8 mouse cellular contexts compared by ENCODE assay signal in the genomic region with DNA sequence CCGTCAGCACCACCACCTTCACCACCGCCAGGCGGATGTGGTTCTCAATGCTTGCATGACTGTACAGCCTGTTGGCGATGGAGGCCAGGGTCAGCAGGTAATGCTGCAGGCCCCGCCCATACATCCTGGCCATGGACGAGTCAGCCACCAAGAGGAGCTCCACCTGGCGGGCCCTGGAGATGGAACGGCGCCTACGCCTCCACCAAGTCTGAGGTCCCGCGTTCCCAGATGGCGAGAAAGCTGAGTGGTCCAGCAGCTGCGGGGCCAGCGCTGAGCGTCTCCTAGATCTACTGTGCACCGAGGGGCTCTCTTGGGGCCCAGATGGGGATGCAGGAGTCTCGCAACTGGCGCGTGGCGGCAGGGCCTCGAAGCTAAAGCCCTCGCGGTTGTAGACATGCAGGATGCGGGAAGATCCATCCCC. TPM values are rescaled to one million over a fixed set of nuclear protein-coding genes. Genes with fewer than 3 reads are reported as not detected.
DNase-seq lines count a peak whose midpoint lies in the region; ATAC-seq and TF ChIP-seq lines count a peak whose summit lies in the region.

No protein-coding gene starts in this region.

- peak; percentile 8 for DNase-seq in thymus, postnatal 4 days
- no peak for DNase-seq in thymus, postnatal 10 days (ENCODE audit: low spot score in 2 of 2)
- DNase-seq in hindbrain, embryonic 11.5 days (ENCODE audit: low spot score) = peak; percentile 52
- DNase-seq in limb, embryonic 11.5 days (ENCODE audit: low spot score) = peak; percentile 66
- DNase-seq in stomach, postnatal 0 days (ENCODE audit: low spot score) = peak; percentile 31

- peak overlapping the region; percentile 57 for H3K4me3 ChIP-seq in forebrain, embryonic 13.5 days
- peak overlapping the region; percentile 56 for H3K4me3 ChIP-seq in hindbrain, embryonic 11.5 days (ENCODE audit: low read depth, low read length)
- H3K4me3 ChIP-seq in limb, embryonic 11.5 days (ENCODE audit: low read depth, low read length) = peak overlapping the region; percentile 53
- peak overlapping the region; percentile 54 for H3K4me3 ChIP-seq in midbrain, embryonic 12.5 days
- peak overlapping the region; percentile 62 for H3K4me3 ChIP-seq in stomach, postnatal 0 days (ENCODE audit: low read depth, low read length)

- H3K27ac ChIP-seq in forebrain, embryonic 13.5 days = no peak overlapping the region
- H3K27ac ChIP-seq in hindbrain, embryonic 11.5 days (ENCODE audit: low read depth, low read length) = no peak overlapping the region
- H3K27ac ChIP-seq in limb, embryonic 11.5 days (replicated peaks; ENCODE audit: low read depth, low read length) = no peak overlapping the region
- H3K27ac ChIP-seq in midbrain, embryonic 12.5 days (replicated peaks) = no peak overlapping the region
- H3K27ac ChIP-seq in stomach, postnatal 0 days (replicated peaks) = no peak overlapping the region

- peak; percentile 37 for ATAC-seq in forebrain, embryonic 13.5 days
- ATAC-seq in hindbrain, embryonic 11.5 days (ENCODE audit: low FRiP score) = peak; percentile 38
- peak; percentile 55; the same call in 1 of the 2 replicates for ATAC-seq in limb, embryonic 11.5 days (ENCODE audit: insufficient number of reproducible peaks, low FRiP score, low TSS enrichment, low read depth)
- peak; percentile 29 for ATAC-seq in midbrain, embryonic 12.5 days (ENCODE audit: low FRiP score, low read depth)
- ATAC-seq in stomach, postnatal 0 days (ENCODE audit: low FRiP score, low TSS enrichment) = peak; percentile 53; the same call in 1 of the 2 replicates
- ATAC-seq in monocyte, adult 5-6 weeks (replicated peaks; ENCODE audit: insufficient number of reproducible peaks, low FRiP score, low TSS enrichment, poor library complexity, severe bottlenecking) = no peak

- 22% methylated on average over 25 of the region's 25 CpGs for whole genome bisulfite sequencing in forebrain, embryonic 13.5 days
- WGBS in hindbrain, embryonic 11.5 days = 21% methylated on average over 25 of the region's 25 CpGs
- WGBS in limb, embryonic 11.5 days = 13% methylated on average over 25 of the region's 25 CpGs
- WGBS in midbrain, embryonic 12.5 days = 16% methylated on average over 25 of the region's 25 CpGs
- 27% methylated on average over 25 of the region's 25 CpGs for WGBS in stomach, postnatal 0 days

- no peak for TF ChIP-seq EP300 in stomach, postnatal 0 days (optimal IDR thresholded peaks at IDR 0.05)

- no peaks in the 10 kb centered on the region for H3K9me3 ChIP-seq in forebrain, embryonic 13.5 days (replicated peaks)
- no peaks in the 10 kb centered on the region for H3K9me3 ChIP-seq in hindbrain, embryonic 11.5 days (ENCODE audit: control insufficient read depth, low read length)
- H3K9me3 ChIP-seq in limb, embryonic 11.5 days (ENCODE audit: control insufficient read depth, low read length) = no peaks in the 10 kb centered on the region
- no peaks in the 10 kb centered on the region for H3K9me3 ChIP-seq in midbrain, embryonic 12.5 days
- H3K9me3 ChIP-seq in stomach, postnatal 0 days (ENCODE audit: control insufficient read depth, low read length) = no peaks in the 10 kb centered on the region

- no peaks in the 10 kb centered on the region for H3K36me3 ChIP-seq in forebrain, embryonic 13.5 days (ENCODE audit: poor library complexity, severe bottlenecking)
- H3K36me3 ChIP-seq in hindbrain, embryonic 11.5 days (ENCODE audit: control insufficient read depth, insufficient read depth, low read length) = no peaks in the 10 kb centered on the region
- H3K36me3 ChIP-seq in limb, embryonic 11.5 days (ENCODE audit: control insufficient read depth, insufficient read depth, low read length) = no peaks in the 10 kb centered on the region
- H3K36me3 ChIP-seq in midbrain, embryonic 12.5 days = no peaks in the 10 kb centered on the region
- H3K36me3 ChIP-seq in stomach, postnatal 0 days (ENCODE audit: control insufficient read depth, insufficient read depth, low read length) = no peaks in the 10 kb centered on the region

- H3K27me3 ChIP-seq in forebrain, embryonic 13.5 days = peaks cover 32% of the 10 kb centered on the region
- H3K27me3 ChIP-seq in hindbrain, embryonic 11.5 days (ENCODE audit: control insufficient read depth, insufficient read depth, low read length) = peaks cover 6% of the 10 kb centered on the region
- H3K27me3 ChIP-seq in limb, embryonic 11.5 days (ENCODE audit: control insufficient read depth, insufficient read depth, low read length) = peaks cover 10% of the 10 kb centered on the region; the same call in 1 of the 2 replicates
- peaks cover 37% of the 10 kb centered on the region for H3K27me3 ChIP-seq in midbrain, embryonic 12.5 days
- no peaks in the 10 kb centered on the region for H3K27me3 ChIP-seq in stomach, postnatal 0 days (ENCODE audit: control insufficient read depth, insufficient read depth, low read length)

- peaks cover 19% of the 10 kb centered on the region for H3K4me1 ChIP-seq in forebrain, embryonic 13.5 days
- H3K4me1 ChIP-seq in hindbrain, embryonic 11.5 days (replicated peaks; ENCODE audit: control insufficient read depth, insufficient read depth, low read length) = peaks cover 2% of the 10 kb centered on the region; the same call in 1 of the 2 replicates
- peaks cover 7% of the 10 kb centered on the region for H3K4me1 ChIP-seq in limb, embryonic 11.5 days (ENCODE audit: control insufficient read depth, insufficient read depth, low read length)
- peaks cover 8% of the 10 kb centered on the region for H3K4me1 ChIP-seq in midbrain, embryonic 12.5 days
- no peaks in the 10 kb centered on the region for H3K4me1 ChIP-seq in stomach, postnatal 0 days (replicated peaks; ENCODE audit: control insufficient read depth, insufficient read depth)

- peak; percentile 43; the same call in 1 of the 2 replicates for TF ChIP-seq CTCF in stomach, postnatal 0 days (IDR thresholded peaks at IDR 0.05; ENCODE audit: low read depth)

- H3K4me2 ChIP-seq in forebrain, embryonic 13.5 days = peak overlapping the region; percentile 98
- H3K4me2 ChIP-seq in hindbrain, embryonic 11.5 days (replicated peaks; ENCODE audit: low read depth, low read length) = peak overlapping the region; percentile 94
- peak overlapping the region; percentile 95 for H3K4me2 ChIP-seq in limb, embryonic 11.5 days (ENCODE audit: low read depth, severe bottlenecking)
- peak overlapping the region; percentile 94 for H3K4me2 ChIP-seq in midbrain, embryonic 12.5 days (replicated peaks)
- H3K4me2 ChIP-seq in stomach, postnatal 0 days (replicated peaks; ENCODE audit: low read depth) = peak overlapping the region; percentile 72

- H3K9ac ChIP-seq in forebrain, embryonic 13.5 days = peak overlapping the region; percentile 71
- peak overlapping the region; percentile 53 for H3K9ac ChIP-seq in hindbrain, embryonic 11.5 days (ENCODE audit: low read depth, low read length)
- H3K9ac ChIP-seq in limb, embryonic 11.5 days (ENCODE audit: low read length) = no peak overlapping the region; the same call in 1 of the 2 replicates
- H3K9ac ChIP-seq in midbrain, embryonic 12.5 days (replicated peaks) = peak overlapping the region; percentile 68; the same call in 1 of the 2 replicates
- H3K9ac ChIP-seq in stomach, postnatal 0 days (ENCODE audit: low read length) = peak overlapping the region; percentile 60

RNA-seq across cellular contexts. Expression of a gene that starts 2.3 kb away (rescaled TPM):
- 1.6 and 1.7 TPM in 2 replicates for polyA plus RNA-seq in forebrain, embryonic 13.5 days (2015; fragmentation: Nextera tagmentation; extraction: Ambion mirVana)
- 1.1 and 1.3 TPM in 2 replicates for polyA plus RNA-seq in hindbrain, embryonic 11.5 days (2014; fragmentation: Nextera tagmentation; extraction: Ambion mirVana)
- polyA plus RNA-seq in limb, embryonic 11.5 days (2014; fragmentation: Nextera tagmentation; extraction: Ambion mirVana) = 1.5 and 1.9 TPM in 2 replicates
- 1.2 and 1.7 TPM in 2 replicates for polyA plus RNA-seq in midbrain, embryonic 12.5 days (2016; fragmentation: Nextera tagmentation; extraction: Ambion mirVana)
- polyA plus RNA-seq in stomach, postnatal 0 days (2015; fragmentation: Nextera tagmentation; extraction: Ambion mirVana) = 3.0 and 3.4 TPM in 2 replicates
- not detected in 3 replicates for total RNA-seq in monocyte, adult 5-6 weeks (2017)

Comparison
In these comparisons a context has a peak if more than half of its experiments do, and no peak if none do; other contexts are left out.
1. DNase-seq: peak in thymus, postnatal 4 days (single experiment), hindbrain, embryonic 11.5 days (single experiment), limb, embryonic 11.5 days (single experiment) and stomach, postnatal 0 days (single experiment); none in thymus, postnatal 10 days (0 of 2).
2. Peak in every context shown above with its lines, with median percentiles within 50 percentile points of each other: H3K4me2 ChIP-seq and H3K4me3 ChIP-seq.